Mouse (Mus musculus): ENCODE data around the gene Mapk6.

DNA sequence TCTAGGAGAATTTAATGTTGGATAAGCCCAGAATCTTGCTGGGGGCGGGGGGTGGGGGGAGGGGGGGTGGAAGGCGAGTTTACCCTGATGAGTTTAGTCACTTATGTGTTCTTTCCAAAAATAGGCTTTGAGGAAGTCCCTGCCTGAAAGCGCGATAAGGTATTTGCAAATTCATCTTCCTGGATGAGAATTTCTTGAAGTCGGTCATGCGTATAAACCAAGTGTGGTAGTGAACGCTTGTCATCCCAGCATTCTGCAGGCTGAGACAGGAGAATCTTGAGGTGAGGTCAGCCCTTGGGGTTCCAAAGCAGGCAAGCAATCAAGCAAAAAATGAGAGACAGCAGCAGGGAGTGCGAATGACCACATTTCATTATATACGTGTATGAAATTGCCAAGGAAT is 1.8 kb upstream of the Mapk6 start:
- no peak for TF ChIP-seq CTCF (IDR thresholded peaks at IDR 0.05)
- no peak for TF ChIP-seq EP300 (IDR thresholded peaks at IDR 0.05)
